Mouse (Mus musculus): Measurements from ENCODE around the gene Pcnx2.

Gene Pcnx2

GRCm38 (mm10) chr8:125898899-125899298 lies 782 bp upstream of the Pcnx2 start:
- DNase-seq (ENCODE audit: low spot score in 2 of 2): peak in 1 of 2 experiments; percentile 69

DNA sequence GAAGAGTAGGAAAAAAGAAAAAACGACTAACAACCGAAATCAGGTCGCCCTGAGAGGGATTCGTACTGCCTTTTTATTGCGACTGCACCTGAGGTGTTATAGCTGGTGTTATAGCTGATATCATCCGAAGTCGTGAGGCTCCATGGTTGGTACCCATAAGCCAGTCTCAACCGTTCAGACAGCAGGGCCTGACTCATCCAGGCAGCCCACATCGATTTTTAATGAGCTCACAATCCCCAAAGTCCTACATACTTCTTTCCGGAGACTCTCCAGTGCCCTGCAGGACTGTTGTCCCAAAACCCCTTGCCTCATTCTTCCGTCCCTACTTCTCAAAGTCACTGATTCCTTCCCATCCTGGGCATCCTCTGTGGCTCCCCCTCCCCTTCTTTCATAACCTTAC lies 729 bp downstream of the Pcnx2 start:
- no peak for DNase-seq (ENCODE audit: low spot score in 2 of 2)

DNA sequence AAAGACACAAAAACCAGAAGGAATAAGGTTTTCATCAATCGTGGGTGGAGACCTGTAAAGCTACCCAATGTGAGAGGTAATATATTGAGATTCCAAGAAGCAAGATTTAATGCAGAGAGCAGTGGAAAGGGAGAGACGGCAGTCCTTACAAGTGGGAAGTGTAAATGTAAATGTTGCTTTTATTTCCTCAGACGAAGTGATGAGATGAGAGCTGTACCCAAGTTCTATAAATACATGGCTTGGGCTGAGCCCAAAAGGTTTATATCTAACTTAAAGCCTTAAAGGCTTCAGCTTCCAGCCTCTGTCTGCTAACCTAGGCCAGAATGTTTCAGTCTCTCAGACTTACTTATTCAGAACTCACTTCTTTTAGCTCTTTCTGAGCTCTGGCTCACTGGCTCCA lies 8.2 kb downstream of the Pcnx2 start:
- no peak for DNase-seq (ENCODE audit: low spot score in 2 of 2)

DNA sequence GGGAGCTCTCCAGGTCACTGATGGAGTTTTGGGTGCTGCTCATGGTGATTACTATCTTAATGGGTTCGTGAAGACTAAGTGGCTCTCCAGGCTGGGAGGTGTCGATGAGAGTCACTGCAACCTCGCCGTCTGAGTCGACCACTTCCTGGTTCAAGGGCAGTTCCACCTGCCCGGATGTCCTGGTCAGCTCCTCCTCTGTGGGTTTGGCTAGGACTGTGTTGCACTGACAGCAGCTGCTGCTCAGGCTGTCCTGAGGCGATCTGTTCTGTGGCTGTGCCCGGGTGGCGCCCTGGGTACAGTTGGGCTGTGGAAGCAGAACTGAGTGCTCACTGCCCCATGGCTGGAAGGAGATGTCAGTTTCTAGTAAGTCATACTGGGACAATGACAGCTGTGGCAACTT lies 10.6 kb downstream of the Pcnx2 start:
- no peak for DNase-seq (ENCODE audit: low spot score in 2 of 2)

- DNase-seq (ENCODE audit: low spot score in 2 of 2): no peak
These were observed 17.7 kb downstream of the Pcnx2 start for GRCm38 (mm10) chr8:125880447-125880846.

DNA sequence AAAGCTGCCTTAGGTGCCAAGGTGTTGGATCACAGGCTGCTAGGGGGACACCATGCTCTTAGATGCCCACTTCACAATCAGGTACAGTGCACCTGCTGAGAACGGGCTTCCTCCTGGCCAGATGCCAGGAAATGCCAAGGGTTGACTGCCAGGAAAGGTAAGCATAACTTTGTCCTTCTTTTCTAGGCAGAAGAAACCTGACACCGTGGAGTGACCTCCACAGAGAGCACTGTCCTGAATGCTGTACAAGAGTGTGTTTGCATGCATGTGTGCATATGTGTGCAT lies 24.9 kb downstream of the Pcnx2 start:
- no peak for DNase-seq (ENCODE audit: low spot score in 2 of 2)

GRCm38 (mm10) chr8:125872501-125873249 lies 25.4 kb downstream of the Pcnx2 start:
- DNase-seq (ENCODE audit: low spot score in 2 of 2): no peak

DNA sequence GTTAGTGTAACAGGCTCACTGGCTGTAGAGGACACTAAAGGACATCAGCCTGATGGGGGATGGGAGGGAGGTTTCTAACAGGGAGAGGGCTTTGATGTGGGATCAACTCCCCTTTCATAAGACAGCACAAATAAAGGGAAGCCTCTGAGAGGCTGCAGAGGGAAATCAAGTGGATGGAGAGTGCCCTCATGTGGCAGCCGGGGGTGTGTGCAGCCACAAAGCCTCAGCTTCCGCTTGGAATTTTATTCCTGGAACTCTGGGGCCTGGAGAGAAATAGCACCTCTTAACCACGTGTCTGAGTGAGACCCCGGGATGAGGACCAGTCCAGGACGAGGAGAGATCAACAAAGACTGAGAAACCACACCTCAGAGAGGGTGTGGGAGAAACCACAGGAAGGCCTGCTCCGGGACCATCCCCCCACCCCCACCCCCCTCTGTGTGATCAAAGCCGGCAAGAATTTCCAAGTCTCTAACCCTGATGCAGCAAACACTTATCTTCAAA lies 27.2 kb downstream of the Pcnx2 start:
- DNase-seq (ENCODE audit: low spot score in 2 of 2): peak; percentile 68 to 80

GRCm38 (mm10) chr8:125870179-125870702 lies 27.9 kb downstream of the Pcnx2 start:
- no peak for DNase-seq (ENCODE audit: low spot score in 2 of 2)

GRCm38 (mm10) chr8:125869739-125870138 lies 28.4 kb downstream of the Pcnx2 start:
- no peak for DNase-seq (ENCODE audit: low spot score in 2 of 2)

DNA sequence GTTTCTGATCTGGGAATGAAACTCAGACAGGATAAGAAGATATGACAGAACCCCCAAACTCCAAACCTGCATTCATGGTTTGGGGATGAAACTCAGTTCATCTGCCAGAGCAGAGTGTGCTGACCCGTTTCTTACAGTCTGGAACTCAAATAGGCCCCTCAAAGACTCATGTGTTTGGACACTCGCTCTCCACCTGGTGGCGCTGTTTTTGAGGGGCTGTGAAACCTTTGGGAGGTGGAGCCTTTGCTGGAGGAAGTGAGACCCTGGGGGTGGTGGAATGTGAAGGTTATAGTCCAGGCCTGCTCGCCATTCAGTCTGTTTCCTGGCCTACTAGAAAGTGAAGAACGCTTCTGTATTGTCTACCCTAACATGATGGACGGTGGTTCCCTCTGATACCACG lies 29.6 kb downstream of the Pcnx2 start:
- DNase-seq (ENCODE audit: low spot score in 2 of 2): no peak

- DNase-seq (ENCODE audit: low spot score in 2 of 2): no peak
These were observed 32.0 kb downstream of the Pcnx2 start for GRCm38 (mm10) chr8:125866125-125866524.

- no peak for DNase-seq (ENCODE audit: low spot score in 2 of 2)
These were observed 40.9 kb downstream of the Pcnx2 start for GRCm38 (mm10) chr8:125857251-125857650.

GRCm38 (mm10) chr8:125856160-125856559 lies 42.0 kb downstream of the Pcnx2 start:
- no peak for DNase-seq (ENCODE audit: low spot score in 2 of 2)

DNA sequence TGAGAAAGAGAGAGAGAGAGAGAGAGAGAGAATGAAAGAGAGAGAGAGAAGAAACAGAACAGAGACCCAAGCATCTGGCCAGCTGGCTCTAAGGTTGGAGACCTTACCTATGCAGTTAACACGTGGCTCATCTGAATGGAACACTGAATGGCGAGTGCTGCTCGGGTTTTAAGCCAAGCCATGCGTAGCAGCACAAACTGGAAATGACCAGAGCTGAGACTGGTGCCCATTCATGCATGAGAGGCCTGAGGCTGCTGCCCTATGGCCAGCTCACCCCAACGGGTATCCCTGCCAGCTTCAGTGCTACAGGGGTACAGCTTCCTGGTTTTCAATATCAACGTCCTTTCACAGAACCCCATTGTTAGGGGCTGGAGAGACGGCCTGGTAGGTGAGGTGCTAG lies 43.7 kb downstream of the Pcnx2 start:
- no peak for DNase-seq (ENCODE audit: low spot score in 2 of 2)

- no peak for DNase-seq (ENCODE audit: low spot score in 2 of 2)
These were observed 44.8 kb downstream of the Pcnx2 start for GRCm38 (mm10) chr8:125853300-125853699.

GRCm38 (mm10) chr8:125849181-125849580 lies 48.9 kb downstream of the Pcnx2 start:
- no peak for DNase-seq (ENCODE audit: low spot score in 2 of 2)

GRCm38 (mm10) chr8:125847842-125848241 lies 50.3 kb downstream of the Pcnx2 start:
- no peak for DNase-seq (ENCODE audit: low spot score in 2 of 2)

DNA sequence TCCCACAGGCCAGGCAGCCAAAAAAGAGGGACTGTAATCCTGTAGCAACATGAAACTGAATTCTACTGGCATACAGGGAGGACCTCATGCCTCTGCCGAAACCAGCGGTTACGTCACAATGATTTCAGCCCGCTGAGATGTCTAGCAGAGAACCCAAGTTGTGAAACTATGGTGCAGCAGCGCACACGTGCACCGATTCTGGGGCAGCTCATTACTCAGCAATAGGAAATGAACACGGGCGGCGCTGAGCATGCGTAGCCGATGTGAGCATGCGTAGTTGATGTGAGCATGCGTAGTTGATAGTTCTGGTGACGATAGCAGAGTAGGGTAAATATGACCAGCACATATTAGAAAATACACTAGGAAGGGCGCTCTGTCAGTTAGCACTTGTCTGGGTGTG lies 52.8 kb downstream of the Pcnx2 start:
- no peak for DNase-seq (ENCODE audit: low spot score in 2 of 2)

DNA sequence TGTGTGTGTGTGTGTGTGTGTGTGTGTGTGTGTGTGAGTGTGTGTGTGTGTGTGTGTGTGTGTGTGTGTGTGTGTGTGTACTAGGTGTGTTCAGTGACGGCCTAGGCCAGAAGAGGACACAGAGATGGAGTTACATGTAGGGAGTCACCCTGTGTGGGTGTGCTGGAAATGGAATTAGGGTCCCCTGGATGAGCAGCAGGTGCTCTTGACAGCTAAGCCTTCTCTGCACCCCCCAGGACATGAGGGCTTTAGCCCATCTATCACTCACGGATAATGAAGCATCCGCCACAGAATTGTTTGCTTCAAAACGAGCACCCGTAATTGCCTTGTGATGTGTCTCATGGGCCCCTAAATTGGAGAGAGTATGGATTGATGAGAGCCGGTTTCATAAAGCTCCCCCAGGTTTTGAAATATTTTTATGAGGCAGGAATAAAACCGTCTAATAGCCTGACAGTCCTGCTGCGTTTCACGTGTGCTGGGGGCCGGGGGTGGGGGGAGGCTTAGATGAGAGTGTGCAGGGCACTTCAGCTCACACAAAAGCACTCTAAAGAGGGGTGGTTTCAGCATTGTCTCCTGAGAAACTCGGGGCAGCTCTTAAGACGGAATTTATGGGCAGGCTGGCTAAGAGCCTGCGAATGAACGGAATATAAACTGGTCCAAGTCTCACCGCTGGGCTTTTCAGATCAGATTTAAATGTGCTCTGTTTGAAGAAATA lies 54.8 kb downstream of the Pcnx2 start:
- DNase-seq (ENCODE audit: low spot score in 2 of 2): no peak

DNA sequence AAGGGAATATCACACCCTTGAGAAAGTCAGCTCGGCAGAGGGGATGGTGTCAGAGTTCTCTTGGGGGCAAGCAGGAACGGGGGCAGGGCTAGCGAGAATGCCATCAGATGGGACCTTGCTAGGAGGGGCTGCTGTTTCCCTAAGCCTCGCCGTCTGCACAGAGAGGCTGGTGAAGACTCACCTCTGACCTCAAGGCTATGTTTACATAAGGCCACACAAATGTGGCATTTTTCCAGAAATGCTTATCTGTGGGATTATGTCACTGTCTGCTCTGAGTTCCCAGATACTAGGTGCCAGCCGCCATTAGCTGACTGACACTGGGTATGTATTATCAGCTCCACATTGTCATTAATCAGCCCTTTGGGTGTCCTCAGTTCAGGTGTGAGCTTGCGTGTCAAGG lies 56.0 kb downstream of the Pcnx2 start:
- DNase-seq (ENCODE audit: low spot score in 2 of 2): no peak

- DNase-seq (ENCODE audit: low spot score in 2 of 2): peak in 1 of 2 experiments; percentile 17
These were observed 73.4 kb downstream of the Pcnx2 start for GRCm38 (mm10) chr8:125824688-125825087.

- DNase-seq (ENCODE audit: low spot score in 2 of 2): no peak
These were observed 74.4 kb downstream of the Pcnx2 start for GRCm38 (mm10) chr8:125823719-125824118.
